Mouse (Mus musculus) small intestine, adult 2 months (tissue): ENCODE results near the gene 9130409I23Rik. TPM values are rescaled to one million over a fixed set of nuclear protein-coding genes. Genes with fewer than 3 reads are reported as not detected.

ENCODE experiments used
- H3K27ac ChIP-seq: fragments of 200-500 bp; 2 replicates; pipeline ENCODE4 v1.5.1; 2012; ENCODE audit warnings: low read depth, low read length, control low read depth, inconsistent platforms; ENCODE audit not compliant: insufficient read depth
- H3K27me3 ChIP-seq: fragments of 200-500 bp; 2 replicates; pipeline ENCODE4 v1.6.1; 2012; ENCODE audit warnings: mild to moderate bottlenecking, moderate library complexity, low read length, inconsistent platforms; ENCODE audit not compliant: control insufficient read depth, insufficient read depth
- H3K36me3 ChIP-seq: fragments of 200-500 bp; 2 replicates; pipeline ENCODE4 v1.6.1; 2012; ENCODE audit warnings: mild to moderate bottlenecking, low read length, control low read depth, inconsistent platforms; ENCODE audit not compliant: control insufficient read depth, insufficient read depth
- H3K4me1 ChIP-seq: fragments of 200-500 bp; 2 replicates; pipeline ENCODE4 v1.6.1; 2012; ENCODE audit warnings: low read length, inconsistent platforms, mixed read lengths; ENCODE audit not compliant: control insufficient read depth, insufficient read depth, insufficient read length
- H3K4me3 ChIP-seq: fragments of 200-500 bp; 2 replicates; pipeline ENCODE4 v1.5.1; 2012; ENCODE audit warnings: low read depth, mild to moderate bottlenecking, control low read depth, inconsistent platforms, low read length, moderate library complexity
- CTCF ChIP-seq: fragments of 200-500 bp; IDR thresholded peaks from 2 replicates; pipeline ENCODE4 v1.5.1; 2012; ENCODE audit warnings: low read depth, mild to moderate bottlenecking, control low read depth, inconsistent platforms, low read length, moderate library complexity, mixed read lengths; ENCODE audit not compliant: insufficient replicate concordance, insufficient read length; ENCODE audit errors: extremely low read depth
- POLR2A ChIP-seq: fragments of 200-500 bp; IDR thresholded peaks from 2 replicates; pipeline ENCODE4 v1.6.1; 2012; ENCODE audit warnings: low read depth, mild to moderate bottlenecking, control low read depth, inconsistent platforms, low read length, moderate library complexity
- WGBS: fragments of 180-500 bp; shearing (Covaris S2); methylation state at CpG from one replicate; pipeline ENCODE4 v1.1.7; 2018; 5-methylcytosine and 5-hydroxymethylcytosine counted together
- polyA plus RNA-seq: library from polyadenylated mRNA; depleted of rRNA; stranded (reverse); fragments of >200 nt; gene quantifications from 2 replicates; pipeline ENCODE4 v1.2.3, GENCODE M21; 2012

Gene 9130409I23Rik
- polyA plus RNA-seq, 1 experiment = not detected

DNA sequence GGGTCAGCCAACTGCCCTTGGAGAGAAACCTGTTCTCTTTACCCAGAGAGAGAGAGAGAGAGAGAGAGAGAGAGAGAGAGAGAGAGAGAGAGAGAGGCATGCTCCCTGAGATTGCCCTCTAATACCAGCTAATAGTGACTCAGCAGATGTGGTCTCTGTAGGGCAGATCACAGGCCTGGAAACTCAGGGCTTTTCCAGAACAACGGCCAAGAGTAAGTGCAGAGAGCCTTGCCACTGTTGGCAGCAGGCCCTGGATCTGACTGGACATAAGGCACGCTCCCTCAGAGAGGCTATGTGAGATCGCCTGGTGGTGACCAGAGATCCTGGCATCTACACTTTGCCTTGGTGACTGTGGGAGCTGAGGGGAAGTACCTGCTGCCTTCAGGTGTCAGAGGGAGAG, 41.3 kb upstream of the 9130409I23Rik start:
- WGBS = 39% methylated on average over 3 of the region's 3 CpGs
- no peak for TF ChIP-seq POLR2A
- no peak for TF ChIP-seq CTCF

DNA sequence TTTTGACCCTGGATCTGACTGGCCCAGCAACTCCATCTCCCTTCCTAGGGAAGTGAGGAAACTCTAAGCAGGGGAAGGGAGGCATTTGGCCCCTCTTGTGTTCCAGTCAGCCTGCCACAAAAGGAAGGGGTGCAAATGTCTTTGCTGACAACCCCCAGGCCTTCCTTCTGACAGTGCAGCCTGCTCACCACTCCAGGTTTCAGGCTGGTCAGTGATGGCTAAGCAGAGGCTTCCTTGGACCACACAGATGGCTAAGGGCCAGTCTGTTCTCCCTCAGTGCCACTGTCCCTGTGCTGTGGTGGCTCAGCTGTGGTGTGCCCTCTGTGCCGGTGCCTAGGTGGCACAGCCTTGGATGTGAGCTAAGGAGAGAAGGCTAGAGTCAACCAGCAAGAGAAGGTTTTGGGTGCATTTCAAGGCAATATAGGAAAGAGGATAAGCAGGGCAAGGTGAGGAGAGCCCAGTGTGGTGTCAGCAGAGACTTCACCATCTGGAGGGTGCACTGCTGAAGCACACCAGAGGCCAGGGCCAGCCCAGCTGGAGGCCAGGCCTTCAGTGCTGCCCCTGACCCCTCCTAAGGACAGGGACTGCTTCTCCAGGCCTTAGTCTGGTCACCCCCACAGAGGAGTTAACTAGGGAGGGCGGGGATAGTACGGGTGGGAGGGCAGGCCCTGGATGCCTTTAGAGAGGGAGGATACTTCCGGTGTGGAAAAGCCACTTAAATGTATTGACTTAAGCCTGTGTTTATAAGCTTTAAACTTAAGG, 40.7 kb upstream of the 9130409I23Rik start:
- H3K36me3 ChIP-seq = no peaks in the 10 kb centered on the region
- no peak overlapping the region for H3K4me3 ChIP-seq
- no peak overlapping the region for H3K27ac ChIP-seq
- peaks cover 19% of the 10 kb centered on the region for H3K4me1 ChIP-seq
- WGBS = 82% methylated on average over 4 of the region's 4 CpGs
- H3K27me3 ChIP-seq = no peaks in the 10 kb centered on the region
- no peak for TF ChIP-seq POLR2A
- no peak for TF ChIP-seq CTCF

More for the DNA sequence above, 41.3 kb upstream of the 9130409I23Rik start:
- Histone ChIP-seq H3K4me3 (no peak overlapping the region), H3K27me3 (no peaks in the 10 kb centered on the region), H3K27ac (peak overlapping the region; percentile 11; the same call in 1 of the 2 replicates), H3K36me3 (no peaks in the 10 kb centered on the region), H3K4me1 (peaks cover 16% of the 10 kb centered on the region)

DNA sequence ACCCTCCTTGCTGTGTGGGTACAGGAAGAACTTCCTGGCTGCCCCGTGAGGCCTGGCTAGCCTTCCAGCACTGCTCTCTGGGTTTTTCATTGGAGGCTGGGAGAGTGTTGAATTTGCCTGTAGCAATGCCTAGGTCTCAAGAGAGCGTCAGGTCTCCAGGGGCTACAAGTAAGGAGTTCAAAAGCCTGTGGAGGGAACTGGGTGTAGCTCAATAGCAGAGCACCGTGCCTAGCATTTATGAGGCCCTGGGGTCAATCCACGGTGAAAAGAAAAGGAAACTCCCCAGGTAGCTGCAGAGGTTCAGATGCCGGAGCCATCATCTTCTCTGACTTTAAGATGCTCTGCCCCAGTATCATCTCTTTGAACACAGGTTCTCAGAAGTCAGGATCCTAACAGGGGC, 39.4 kb upstream of the 9130409I23Rik start:
- TF ChIP-seq CTCF (no peak), POLR2A (no peak)
- Histone ChIP-seq H3K36me3 (no peaks in the 10 kb centered on the region), H3K4me3 (no peak overlapping the region), H3K27ac (no peak overlapping the region), H3K27me3 (no peaks in the 10 kb centered on the region), H3K4me1 (peaks cover 25% of the 10 kb centered on the region)
- WGBS = 87% methylated on average over 5 of the region's 5 CpGs

DNA sequence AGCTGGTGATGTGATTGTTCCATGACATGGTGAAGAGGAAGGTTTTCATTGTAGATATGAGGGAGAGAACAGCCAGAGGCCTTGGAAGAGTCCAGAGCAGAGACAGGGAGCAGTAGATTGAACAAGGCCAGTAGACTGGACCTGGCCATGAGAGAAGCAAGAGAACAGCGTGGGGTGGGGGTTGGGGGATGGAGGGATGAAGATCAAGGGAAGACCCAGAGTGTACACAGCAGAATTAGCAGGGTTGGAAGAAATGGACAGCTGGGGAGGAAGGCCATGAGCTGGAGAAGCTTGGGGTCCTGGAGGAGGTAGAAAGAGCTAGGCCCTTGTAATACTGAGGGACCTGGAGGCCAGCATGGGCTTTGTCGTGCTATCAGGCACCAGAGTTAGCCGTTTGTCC, 38.6 kb upstream of the 9130409I23Rik start:
- Histone ChIP-seq H3K36me3 (no peaks in the 10 kb centered on the region), H3K27me3 (no peaks in the 10 kb centered on the region), H3K4me1 (peaks cover 31% of the 10 kb centered on the region), H3K4me3 (no peak overlapping the region), H3K27ac (no peak overlapping the region)
- 86% methylated on average over 3 of the region's 3 CpGs for WGBS
- TF ChIP-seq POLR2A = no peak
- no peak for TF ChIP-seq CTCF

DNA sequence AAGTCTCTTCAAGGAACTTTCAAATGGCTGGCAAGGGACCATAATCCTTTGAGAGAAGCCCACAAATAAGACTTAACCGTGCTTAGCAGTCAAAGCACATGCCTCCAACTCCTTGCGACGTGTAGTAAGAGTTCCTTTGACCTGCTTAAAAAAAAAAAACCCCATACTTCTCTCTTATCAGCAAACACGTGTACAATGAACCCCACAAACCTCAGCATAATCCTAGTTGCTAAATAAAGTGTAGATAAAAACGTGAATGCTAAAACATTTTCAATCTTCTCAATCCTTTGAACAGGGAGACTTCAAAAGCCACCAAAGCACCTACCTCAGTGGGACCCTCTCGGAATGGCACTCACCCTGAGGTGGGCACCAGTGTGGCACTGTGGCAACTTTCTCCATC, 37.6 kb upstream of the 9130409I23Rik start:
- H3K27me3 ChIP-seq = no peaks in the 10 kb centered on the region
- H3K27ac ChIP-seq = no peak overlapping the region
- no peak overlapping the region for H3K4me3 ChIP-seq
- WGBS = 31% methylated on average over 6 of the region's 6 CpGs
- TF ChIP-seq CTCF = no peak
- no peak for TF ChIP-seq POLR2A
- H3K36me3 ChIP-seq = no peaks in the 10 kb centered on the region
- H3K4me1 ChIP-seq = peaks cover 31% of the 10 kb centered on the region

DNA sequence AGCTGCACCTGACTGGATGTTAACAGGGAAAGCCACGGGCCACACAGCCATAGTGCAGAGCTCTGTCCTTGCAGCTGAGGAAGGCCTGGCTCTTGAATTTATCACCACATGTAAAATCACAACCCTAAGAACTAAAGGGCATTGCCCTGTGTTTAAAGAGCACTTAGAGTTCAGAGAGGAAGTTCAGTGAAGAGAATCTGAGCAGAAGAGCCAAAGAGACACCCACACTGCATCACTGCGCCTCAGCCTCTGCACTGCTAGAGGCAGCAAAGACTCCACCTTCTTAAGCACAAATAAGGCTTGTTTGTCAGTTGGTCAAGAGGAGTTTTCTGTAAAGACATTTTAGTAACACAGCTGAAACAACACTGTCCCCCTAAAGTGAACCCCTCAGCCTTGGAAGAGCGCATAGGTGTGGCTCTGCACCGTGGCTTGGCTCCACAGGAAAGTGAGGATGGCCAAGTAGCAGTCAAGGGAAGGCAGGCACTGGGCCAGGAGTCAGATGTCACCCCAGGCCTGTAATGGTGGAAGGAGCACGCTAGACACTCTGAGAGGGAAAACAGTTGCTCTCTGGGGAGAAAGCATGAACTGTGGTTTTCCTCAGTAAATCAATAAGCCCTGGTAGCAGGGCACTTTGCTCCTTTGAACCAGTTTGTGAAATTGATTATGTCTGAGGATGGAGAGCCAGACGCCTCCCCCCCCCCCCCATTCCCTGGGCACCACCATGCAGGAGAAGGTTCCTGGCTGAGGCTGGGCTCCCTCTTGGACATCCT, 36.1 kb upstream of the 9130409I23Rik start:
- no peaks in the 10 kb centered on the region for H3K27me3 ChIP-seq
- H3K27ac ChIP-seq = peak overlapping the region; percentile 83
- H3K4me1 ChIP-seq = peaks cover 31% of the 10 kb centered on the region
- H3K36me3 ChIP-seq = no peaks in the 10 kb centered on the region
- WGBS = 43% methylated on average over 6 of the region's 6 CpGs
- TF ChIP-seq CTCF = no peak
- TF ChIP-seq POLR2A = no peak
- H3K4me3 ChIP-seq = no peak overlapping the region

DNA sequence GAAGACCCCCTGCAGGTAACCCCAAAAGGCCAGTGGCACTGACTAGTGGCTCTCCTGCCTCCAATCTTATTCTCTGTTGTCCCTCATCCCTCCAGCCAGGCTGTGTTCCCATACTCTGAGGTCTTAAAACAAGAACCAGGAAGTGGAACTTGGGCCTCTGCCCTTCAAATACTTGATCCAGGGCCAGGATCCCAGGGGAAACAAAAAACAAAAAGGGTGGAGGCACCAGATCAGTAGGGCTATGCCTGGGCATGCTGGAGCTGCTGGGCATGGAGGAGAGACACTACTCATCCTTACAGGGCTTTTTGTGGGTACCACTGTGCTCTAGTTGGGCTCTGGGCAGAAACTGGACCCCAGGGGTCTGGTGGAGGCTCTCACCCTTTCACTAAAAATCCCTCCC, 35.5 kb upstream of the 9130409I23Rik start:
- TF ChIP-seq CTCF = no peak
- TF ChIP-seq POLR2A = no peak
- Histone ChIP-seq H3K36me3 (no peaks in the 10 kb centered on the region), H3K4me1 (peaks cover 25% of the 10 kb centered on the region), H3K4me3 (no peak overlapping the region), H3K27me3 (no peaks in the 10 kb centered on the region), H3K27ac (peak overlapping the region; percentile 83)
